Mouse (Mus musculus): ENCODE data around the gene Sbno2. TPM values are rescaled to one million over a fixed set of nuclear protein-coding genes. Genes with fewer than 3 reads are reported as not detected.

Sbno2 gene
- polyA plus RNA-seq, 2 experiments from 2014 or later, result 28.4 to 54.8 TPM

DNA sequence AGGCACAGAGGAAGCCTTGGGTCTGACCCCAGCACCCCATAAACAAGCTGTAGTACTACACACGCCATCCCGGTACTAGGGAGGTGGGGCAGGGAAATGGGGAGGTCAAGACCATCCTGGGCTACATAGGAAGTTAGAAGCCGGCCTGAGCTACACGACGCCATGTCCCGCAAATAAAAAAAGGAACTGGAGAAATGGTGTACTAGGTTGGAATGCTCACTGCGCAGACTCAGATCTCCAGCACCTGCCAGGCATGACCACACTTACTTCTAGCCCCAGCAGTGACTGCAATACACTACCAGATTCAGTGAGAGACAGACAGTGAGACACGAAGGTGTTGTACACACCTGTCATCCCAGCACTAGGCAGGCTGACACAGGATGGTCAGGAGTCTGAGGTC lies 17.9 kb downstream of the Sbno2 start:
- no peak for ATAC-seq

DNA sequence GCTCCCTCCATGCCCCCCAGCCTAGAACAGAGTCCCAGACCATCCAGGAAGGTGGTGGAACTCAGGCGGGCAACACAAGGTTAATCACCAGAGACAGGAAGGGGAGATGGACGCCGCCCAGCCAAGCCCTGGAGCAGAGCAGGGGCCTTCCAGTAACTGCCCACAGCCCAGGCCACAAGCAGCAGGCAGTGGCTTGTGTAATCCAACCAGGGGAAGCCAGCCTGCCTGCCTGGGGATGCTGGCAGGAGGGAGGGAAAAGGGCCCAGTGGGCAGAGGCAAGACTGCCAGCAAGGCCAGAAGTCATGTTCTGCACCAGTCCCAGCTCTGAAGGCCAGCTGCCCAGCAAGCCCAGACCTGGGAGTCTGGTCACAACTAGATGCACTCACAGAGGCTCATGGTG lies 18.5 kb downstream of the Sbno2 start:
- ATAC-seq, result no peak

- no peak for ATAC-seq
Observed at GRCm38 (mm10) chr10:80084817-80085487, 20.4 kb downstream of the Sbno2 start.

DNA sequence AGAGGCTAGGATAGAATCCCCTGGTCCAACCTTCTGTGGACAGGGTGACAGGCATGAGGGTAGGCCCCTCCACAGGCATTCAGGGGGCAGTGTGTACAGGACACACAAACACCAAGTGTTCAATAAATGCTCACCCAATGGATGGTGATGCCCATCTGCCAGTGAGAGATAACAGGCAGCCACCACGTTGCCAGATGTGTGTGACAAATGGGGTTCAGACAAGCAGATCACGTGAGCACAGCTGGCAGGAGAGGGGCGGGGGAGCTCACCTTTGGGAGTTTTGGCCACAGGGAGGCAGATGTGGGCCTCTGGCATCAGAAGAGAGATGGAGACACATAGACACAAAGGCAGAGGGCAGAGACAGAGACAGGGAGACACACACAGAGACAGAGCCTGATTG lies 24.3 kb downstream of the Sbno2 start:
- no peak for ATAC-seq

GRCm38 (mm10) chr10:80080396-80081070 lies 24.8 kb downstream of the Sbno2 start:
- no peak for ATAC-seq

GRCm38 (mm10) chr10:80078366-80078765 lies 27.0 kb downstream of the Sbno2 start:
- no peak for ATAC-seq

- no peak for ATAC-seq
Observed at GRCm38 (mm10) chr10:80077312-80077711, 28.1 kb downstream of the Sbno2 start.

DNA sequence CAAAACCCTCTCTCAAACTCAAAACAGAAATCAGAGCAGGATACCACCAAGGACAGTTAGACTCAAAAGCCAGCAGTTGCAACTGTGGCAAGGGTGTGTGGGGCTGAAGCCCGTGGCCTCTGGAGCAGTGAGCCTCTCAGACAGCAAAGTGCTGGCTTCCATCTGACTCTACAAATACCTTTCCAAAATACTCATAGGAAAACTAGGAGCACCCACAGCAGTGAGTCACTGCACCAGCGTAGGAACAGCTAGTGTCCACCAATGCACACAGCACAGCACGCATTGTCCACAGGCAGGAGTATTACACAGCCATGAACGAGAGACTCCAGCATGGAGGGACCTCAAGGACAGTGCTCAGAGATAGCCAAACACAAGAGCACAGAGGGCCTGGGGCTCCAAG lies 29.0 kb downstream of the Sbno2 start:
- ATAC-seq, result no peak

DNA sequence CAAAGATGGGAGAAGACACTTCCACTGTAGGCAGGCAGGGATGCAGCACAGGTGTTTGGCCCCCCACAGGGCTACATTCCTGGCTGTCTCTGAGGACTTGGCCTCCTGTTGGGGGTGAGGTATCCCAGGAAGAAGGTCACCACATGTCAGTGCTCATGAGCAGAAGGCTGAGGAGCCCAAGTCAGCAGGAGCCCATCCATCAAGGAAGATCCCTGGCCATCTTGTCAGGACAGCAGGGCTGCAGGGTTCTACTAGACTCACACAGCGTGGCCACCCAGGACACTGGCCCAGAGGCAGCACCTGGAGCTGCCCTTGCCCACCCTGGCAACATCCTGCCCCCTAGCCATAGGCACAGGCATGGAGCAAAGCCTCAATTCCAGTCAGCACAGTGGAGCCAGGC lies 29.4 kb downstream of the Sbno2 start:
- ATAC-seq, result no peak

- peak; percentile 97 for ATAC-seq
Observed at GRCm38 (mm10) chr10:80074813-80075601, 30.4 kb downstream of the Sbno2 start.

DNA sequence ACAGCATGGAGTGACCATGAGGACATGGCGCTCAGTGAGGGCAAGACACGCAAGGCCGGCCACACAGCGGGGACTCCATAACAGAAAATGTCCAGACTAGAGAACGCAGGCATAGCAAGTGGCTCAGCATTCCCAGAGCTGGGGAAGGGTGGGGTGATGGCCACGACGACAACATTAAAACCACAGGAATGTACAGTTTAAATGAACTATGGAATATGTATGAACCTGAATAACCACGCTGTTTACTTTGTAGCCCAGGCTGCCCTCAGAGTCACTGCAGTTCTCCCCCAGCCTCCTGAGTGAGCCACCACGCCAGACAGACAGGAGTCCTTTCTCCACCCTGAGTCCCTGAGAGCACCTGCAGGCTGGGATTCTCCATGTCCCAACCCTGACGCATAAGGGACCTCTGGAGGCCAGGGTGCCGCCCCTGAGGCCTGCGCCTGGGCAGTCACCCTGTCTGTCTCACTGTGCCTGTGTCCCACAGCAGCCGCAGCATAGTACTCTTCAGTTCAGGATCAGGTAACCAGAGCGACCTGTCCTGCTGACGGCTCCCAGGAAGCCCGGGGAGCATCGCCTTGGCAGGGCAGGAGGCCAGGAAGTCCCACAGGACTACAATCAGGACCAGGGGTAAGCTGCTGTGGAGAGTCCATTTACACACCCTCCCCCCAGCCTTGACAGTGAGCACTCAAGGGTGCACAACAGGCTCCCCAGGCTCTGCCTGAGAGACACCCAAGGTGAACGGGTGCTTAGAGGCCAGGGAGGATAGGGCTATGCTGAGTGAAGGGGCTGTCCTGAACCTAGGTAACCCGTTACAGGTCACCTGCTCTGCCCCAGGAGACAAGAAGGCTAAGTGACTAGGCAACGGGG lies 32.5 kb downstream of the Sbno2 start:
- ATAC-seq, result no peak

- no peak for ATAC-seq
Observed at GRCm38 (mm10) chr10:80071516-80071900, 33.9 kb downstream of the Sbno2 start.

- ATAC-seq, result no peak
Observed at GRCm38 (mm10) chr10:80070837-80071515, 34.4 kb downstream of the Sbno2 start.

DNA sequence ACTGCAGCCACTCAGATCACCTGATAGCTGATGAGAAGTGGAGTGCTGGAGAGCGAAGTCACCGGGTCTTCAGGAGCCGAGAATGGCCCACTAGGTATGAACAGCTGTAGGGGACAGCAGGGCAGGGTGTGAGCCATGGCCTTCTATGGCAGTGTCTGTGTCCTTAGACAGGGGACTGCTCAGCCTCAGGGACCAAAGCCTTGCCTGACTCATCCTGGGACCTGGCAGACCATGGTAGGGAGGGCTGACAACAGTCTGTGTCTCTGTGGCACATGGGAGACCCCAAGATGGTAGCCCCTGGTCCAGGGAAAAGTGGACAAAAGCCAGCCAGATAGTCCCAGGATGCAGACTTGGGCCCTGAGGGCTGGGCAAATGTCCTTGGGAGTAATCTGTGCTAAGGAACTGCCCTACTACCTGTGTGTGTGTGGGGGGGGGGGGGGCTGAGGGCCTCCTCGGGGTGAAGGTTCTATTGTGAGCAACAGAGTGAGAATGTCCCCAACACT lies 35.4 kb downstream of the Sbno2 start:
- no peak for ATAC-seq

DNA sequence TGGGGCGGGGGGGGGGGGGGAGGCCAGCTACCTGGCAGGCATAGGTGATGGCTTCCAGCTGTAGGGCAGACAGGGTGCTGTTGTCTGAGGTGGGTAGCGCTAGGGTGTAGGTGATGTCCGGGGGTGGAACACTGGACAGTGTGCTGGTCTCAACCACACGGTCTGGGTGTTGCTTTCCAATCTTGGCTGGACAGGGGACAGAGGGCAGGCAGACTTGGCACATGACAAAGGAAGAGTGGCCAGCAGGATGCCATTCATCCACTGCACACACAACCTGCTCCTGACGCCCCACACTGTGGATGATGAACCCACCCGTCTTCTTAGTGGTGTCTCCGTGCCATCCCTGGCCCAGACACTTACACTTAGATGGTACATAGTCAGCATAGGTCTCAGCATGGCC lies 36.1 kb downstream of the Sbno2 start:
- ATAC-seq, result no peak

GRCm38 (mm10) chr10:80063877-80064650 lies 41.3 kb downstream of the Sbno2 start:
- ATAC-seq, result no peak

DNA sequence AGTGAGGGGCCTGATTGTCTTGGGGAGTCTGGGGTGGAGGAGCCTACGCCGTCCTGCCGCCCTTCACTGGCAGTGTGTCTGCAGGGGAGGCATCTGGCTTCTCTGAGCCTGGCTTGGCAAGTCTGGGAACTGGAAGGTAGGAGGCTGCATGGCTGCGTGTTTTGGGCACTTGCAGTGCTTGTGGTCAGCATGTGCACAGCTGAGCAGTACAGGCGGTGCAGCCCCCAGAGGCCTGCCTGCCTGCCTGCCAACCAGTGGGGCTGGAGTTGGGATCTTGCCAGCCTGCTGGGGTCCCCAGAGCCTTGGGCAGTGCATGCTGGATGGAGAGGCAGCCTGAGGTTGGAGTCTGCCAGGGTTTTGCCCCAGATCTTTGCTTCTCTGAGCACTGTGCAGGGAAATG lies 42.3 kb downstream of the Sbno2 start:
- no peak for ATAC-seq

DNA sequence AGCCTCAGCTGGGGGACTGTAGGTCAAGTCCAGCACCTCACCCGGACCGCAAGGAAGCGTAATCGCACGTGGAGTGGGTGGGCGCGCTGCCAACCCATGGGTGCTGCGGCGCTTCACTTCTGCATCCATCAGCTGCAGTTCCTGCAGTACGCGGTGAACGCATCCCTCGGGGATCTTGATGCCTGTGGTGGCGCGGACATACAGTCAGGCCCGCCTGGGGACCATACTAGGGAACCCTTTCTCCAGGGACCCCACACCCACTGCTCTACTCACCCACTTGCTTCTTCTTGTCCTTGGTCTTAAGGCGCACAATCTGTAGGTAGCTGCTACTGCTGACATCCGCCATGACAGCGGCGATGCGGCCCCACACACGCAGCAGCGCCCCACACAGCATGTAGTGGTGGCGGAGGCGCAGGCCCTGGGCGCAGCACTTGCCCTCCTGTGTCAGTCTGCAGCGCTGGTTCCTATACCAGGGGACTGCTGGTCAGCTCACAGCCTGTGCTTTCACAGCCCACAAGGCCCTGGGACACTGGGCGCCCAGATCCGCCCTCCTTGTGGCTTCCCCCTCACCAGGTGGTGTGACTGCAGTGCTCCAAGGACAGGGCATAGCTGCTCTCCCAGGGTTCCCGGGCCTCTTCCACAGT lies 47.6 kb downstream of the Sbno2 start:
- ATAC-seq, result no peak

DNA sequence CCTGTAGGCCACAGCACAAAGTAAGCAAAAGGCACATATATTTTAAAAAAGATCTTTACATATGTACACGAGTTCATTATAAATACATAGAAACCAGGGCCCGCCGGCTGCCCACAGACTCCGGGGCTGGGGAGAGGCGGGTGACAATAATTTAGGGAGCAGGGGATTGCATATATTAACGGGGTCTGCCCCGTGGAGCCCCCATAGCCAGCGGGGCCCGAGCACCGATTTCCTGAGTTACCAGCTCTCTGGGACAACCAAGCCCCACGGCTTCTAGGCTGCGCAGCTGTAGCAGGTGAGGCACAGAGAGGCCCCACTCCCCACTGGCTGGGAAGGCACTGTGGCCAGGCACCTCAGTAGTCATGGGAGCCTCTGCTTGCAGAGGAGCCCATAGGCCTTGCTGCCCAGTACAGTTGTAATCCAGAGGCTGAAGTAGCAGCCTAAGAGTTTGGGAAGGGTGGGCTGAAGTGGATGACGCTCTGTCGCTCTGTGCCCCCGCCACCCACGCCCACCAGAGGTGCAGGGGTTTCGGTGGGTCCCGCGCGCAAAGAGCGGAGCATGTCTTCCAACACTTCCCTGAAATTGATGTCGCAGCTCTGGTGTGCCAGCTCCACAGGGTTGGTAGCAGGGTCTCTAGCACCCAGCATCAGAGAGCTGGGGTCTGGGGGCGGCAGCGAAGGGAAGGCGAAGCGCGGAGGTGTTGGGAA lies 48.2 kb downstream of the Sbno2 start:
- ATAC-seq, result no peak

GRCm38 (mm10) chr10:80056506-80056905 lies 48.9 kb downstream of the Sbno2 start:
- no peak for ATAC-seq

Data from CD4-positive, CD25-positive, alpha-beta regulatory T cell, adult 4 months (primary cell).